Mouse (Mus musculus): ENCODE results near the gene Adamts20.

Gene Adamts20

DNA sequence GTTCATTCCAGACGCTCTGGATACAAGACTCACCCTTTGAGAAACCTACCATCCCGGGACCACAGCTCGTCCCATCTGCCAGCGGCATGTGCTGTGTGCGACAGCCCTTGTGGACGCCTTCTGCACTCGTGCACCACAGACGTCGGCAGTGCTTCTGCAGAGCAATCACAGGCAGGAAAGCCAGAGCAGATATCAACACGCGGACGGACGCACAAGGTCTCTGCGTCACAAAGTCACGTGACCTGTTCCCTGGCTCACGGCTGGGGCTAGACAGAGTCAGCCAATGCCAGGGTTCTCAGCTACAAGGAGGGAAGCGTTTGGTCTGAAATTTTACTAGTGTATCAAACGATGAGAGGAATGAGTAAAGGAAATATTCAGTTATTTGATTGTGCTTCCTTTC lies 116.2 kb downstream of the Adamts20 start:
- DNase-seq (ENCODE audit: extremely low read depth, low read depth, low spot score), result no peak

DNA sequence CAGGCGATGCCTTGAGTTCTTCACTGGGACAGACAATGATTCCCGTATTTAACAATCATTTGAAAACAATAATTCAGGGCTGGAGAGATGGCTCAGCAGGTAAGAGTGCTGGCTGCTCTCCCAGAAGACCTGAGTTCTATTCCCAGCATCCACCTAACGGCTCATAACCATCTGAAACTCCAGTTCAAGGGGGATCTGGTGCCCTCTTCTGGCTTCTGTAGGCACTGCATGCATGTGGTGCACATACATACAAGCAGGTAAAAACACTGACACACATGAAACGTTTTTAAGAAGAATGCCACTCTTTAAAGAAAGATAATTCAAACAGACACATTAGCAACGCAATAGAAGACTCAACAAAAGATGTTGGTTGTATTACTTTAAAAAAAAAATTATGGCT lies 120.9 kb downstream of the Adamts20 start:
- DNase-seq (ENCODE audit: extremely low read depth, low read depth, low spot score), result no peak

DNA sequence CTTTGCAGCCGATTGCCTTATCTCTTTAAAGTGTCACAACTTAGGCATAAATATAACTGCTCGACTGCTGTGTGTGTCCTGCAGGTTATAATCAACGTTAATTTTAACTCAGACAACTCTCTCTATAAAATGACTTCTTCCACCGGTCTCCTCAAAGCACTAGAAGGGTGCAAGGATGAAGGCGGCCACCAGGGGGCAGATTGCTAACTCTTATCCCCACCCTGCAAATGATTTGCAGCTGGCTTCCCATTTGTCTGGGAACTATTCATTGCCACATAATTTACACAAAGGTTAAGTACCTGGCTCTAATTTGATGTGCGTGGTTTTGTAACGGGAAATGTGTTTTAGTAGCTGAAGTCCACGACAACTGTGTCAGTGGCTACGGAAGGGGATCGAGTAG lies 122.9 kb downstream of the Adamts20 start:
- DNase-seq (ENCODE audit: extremely low read depth, low read depth, low spot score), result no peak

DNA sequence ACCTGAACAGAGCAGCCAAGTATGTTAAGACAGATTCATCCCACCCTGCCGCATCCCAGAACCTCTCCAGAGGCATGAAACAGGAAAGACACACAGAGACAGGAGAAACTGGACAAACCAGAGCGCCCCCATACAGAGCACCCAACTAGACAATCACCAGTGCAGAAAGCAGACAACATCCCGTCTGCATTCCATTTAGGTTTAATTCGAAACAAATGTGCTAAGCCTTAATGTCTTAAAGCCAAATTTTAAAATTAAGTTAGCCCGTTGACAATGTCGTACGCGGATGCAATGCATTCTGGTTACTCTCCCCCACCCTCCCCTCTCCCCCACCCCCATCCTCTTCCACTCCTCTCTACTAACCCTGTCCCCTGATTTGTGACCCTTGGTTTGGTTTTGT lies 126.2 kb downstream of the Adamts20 start:
- no peak for DNase-seq (ENCODE audit: extremely low read depth, low read depth, low spot score)

DNA sequence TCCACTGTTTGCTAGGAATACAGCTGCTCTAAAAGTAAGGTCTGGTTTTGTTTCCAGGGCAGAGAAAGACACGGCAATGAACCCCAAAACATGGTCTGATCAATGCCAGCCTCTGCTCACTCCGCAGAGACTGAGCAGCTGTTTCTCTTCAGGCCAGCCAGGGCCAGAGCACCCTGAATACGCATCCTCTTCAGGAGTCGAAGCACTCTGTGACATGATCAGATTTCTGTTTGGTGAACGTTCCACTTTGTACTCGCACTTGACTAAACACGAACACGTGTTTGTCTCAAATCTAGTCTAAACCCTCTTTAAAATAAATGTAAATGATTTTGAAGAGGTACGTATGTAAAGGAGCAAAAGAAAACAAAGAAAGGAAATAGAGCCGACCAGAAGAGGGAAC lies 130.6 kb downstream of the Adamts20 start:
- DNase-seq (ENCODE audit: extremely low read depth, low read depth, low spot score), result no peak

DNA sequence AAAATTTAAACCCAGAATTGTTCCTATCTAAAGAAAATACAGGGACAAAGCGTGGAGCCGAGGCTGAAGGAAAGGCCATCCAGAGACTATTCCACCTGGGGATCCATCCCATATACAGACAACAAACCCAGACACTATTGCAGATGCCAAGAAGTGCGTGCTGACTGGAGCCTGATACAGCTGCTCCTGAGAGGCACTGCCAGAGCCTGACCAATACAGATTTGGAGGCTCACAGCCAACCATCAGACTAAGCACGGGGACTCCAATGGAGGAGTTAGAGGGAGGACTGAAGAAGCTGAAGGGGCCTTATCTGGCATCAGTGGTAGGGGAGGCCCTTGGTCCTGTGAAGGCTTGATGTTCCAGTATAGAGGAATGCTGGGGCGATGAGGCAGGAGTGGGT lies 138.6 kb downstream of the Adamts20 start:
- no peak for DNase-seq (ENCODE audit: extremely low read depth, low read depth, low spot score)

DNA sequence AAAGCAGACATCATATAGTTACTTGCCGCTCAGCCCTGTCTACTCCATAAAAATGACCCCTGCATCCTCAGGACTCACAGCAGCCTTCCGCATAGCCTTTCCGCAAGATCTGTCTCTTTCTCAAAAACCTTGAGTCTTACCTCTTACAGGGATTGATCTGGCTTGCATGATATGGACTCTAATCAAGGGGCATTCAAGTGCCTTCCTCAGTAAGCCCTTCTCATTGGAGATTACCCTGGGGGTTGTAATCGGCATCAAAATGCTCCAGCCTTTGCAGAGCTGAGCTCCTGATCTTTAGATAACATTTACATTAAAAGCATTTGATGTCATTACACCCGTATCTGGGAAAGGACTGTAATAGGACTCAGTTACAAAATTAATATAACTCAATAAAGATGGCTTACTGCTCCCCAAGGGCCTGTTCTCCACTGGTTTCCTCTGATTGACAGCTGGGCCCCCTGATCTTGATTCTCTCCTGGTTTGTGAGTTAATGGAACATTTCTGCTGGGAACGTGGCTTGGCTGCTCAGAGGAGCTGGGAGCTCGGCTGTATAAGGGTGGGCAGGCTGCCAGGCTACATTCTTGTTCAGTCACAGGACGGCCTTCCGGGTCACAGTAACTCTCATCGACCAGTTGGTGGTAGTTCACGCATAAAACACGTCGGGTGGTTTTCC lies 139.6 kb downstream of the Adamts20 start:
- no peak for DNase-seq (ENCODE audit: extremely low read depth, low read depth, low spot score)

DNA sequence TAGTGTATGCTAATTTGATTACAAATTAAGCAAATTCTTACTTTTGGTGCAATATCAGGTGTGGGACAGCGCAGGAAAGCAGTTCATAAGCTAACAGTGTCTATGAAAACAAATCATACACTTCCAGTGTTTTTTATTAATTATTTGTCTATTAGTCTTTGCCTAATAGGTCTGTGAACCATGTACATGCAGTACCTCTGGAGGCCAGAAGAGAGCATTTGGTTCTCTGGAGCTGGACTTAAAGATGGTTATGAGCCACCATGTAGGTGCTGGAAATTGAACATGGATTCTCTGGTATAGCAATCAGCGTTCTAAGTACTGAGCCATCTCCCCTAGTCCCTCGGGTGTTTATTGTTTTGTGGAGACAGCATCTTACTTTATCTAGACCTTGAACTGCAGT lies 149.0 kb downstream of the Adamts20 start:
- DNase-seq (ENCODE audit: extremely low read depth, low read depth, low spot score), result no peak

DNA sequence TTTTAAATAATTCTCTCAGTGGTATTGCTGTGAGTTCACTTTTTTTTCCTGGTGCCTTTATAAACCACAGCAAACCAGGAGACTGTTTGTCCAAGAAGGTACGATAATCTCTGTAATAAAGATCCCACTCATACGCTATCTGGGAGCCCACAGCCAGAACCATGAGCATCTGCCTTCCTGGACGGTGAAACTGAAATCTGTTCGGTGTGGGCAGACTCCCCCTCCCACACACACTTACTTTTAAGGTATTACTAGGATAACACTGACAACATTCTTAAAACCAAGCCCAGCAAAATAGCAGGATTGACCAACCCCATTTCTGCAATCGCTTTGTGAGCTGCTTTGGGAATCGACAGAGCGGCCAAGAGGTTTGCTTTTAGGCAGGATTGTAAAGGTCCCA lies 155.5 kb downstream of the Adamts20 start:
- DNase-seq (ENCODE audit: extremely low read depth, low read depth, low spot score), result no peak

DNA sequence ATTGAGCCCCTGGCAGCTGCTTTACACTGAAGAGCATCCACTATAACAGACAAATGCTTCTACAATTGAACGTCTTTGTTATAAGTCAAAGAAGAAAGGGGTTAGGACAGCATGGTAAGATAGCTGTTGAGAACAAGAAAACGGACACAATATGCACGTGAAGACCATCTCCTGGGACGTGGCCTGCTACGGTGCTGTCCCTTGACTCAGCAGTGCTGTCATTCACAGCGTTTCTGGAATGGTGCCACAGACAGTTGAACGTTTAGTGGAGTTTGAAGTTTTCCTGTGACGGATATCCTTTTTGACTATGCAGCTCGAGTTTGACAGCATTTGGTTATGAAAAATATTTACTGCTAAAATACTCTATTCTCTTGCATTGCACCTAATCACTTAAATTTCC lies 157.3 kb downstream of the Adamts20 start:
- no peak for DNase-seq (ENCODE audit: extremely low read depth, low read depth, low spot score)

DNA sequence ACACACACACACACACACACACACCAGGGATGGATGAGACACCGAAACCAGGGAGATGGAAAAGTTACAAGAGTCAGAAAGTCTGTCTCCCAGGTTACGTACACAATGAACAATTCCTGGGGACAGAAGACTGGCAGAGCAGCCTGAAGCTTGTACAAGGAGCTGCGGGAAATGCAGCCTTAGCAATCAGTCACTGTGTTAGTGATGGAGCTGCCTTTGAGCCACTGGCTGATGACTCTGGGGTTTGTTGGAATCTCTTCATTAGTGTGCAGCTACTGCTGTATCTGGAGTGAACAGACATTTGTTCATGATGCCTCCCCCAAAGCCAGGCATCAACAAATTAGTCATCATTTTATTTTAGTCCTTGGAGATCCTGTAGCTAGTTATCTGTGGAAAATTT lies 162.1 kb downstream of the Adamts20 start:
- no peak for DNase-seq (ENCODE audit: extremely low read depth, low read depth, low spot score)

DNA sequence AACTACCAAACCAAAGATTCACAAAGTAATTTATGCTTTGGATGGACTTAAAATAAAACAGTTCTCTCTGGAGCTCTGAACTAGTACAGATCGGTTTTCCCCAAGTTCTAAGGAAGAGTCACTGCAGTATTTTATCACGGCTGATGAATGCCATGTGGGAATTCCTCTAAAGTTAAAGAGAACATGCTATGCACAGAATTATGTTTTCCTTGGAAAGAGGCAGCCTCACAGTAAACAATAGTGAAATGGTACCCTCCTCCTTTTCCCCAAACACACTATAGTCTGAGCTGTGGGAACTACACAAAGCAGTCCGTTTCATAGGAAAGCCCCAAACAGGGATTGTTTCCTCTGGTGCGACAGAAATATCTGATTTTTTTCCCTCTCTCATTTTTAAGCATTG lies 171.1 kb downstream of the Adamts20 start:
- no peak for DNase-seq (ENCODE audit: extremely low read depth, low read depth, low spot score)

DNA sequence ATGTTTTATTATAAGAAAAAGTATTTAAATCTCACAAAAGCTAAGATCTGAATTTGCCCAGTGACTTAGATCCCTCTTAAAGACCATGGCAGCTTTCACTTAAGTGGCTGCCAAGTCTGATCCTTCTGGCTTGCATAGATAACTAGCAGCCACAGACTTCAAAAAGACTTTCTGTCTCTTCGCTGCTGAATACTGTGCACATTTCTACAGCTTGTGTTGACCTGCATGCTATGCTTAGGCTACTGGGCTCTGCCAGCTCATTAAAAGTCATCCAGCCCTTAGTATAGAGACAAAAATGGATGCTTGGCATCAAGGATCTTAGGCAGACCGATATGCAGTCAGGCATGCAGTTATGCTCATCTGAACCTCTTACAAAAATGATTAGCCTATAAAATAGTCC lies 177.2 kb downstream of the Adamts20 start:
- no peak for DNase-seq (ENCODE audit: extremely low read depth, low read depth, low spot score)

DNA sequence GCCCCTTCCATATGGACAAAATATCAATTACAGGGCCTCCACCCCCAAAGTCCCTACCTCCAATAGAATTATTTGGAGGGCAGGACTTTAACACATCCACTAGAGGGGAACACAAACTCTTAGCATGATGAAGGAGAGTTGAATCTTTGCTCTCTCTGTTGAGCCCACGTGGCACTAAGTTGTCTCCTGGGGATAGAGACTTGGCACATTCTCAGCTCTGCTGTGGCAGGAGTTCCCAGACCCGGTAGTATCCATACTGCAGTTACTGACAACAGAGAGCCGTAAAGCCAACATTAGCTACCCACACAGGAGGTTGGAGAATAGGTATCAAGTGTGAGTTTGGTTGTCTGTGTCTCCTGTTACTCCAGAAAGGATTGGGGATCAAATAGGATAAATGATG lies 177.7 kb downstream of the Adamts20 start:
- no peak for DNase-seq (ENCODE audit: extremely low read depth, low read depth, low spot score)

DNA sequence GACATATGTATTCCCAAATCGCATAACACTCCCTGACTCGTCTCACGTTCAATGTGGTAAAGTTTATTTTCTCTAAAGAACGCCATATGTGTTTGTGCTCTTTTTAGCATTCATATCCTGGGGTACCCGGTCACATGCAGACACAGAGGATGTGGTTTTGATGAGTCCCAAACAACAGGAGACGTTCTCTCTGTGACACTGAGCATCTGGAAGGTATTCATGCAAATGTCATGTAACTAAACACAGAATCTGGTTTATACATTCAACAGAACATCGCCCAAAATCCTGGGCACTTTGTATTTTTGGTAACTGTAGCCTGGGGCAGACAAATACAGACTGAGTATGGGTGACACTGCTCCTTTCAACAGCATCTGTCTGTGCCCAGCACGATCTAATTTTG lies 188.8 kb downstream of the Adamts20 start:
- DNase-seq (ENCODE audit: extremely low read depth, low read depth, low spot score), result no peak

DNA sequence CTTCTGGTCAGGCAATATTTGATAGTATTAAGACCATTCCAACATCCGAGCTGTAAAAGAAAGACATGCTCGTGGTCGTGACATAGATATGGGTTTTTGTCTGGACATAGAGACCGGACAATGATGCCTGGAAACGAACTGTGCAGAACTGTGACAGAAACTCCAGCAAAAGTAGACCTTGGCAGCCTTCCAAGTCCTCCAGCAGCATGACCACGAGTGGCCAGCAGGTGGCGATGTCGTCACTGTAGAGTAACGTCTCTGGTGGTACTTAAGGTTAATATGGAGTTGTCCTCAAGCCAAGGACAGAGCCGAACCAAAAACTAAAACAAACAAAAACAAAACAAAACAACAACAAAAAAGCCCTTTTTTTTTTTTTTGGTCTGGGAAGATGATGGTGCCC lies 199.6 kb downstream of the Adamts20 start:
- DNase-seq (ENCODE audit: extremely low read depth, low read depth, low spot score), result no peak

DNA sequence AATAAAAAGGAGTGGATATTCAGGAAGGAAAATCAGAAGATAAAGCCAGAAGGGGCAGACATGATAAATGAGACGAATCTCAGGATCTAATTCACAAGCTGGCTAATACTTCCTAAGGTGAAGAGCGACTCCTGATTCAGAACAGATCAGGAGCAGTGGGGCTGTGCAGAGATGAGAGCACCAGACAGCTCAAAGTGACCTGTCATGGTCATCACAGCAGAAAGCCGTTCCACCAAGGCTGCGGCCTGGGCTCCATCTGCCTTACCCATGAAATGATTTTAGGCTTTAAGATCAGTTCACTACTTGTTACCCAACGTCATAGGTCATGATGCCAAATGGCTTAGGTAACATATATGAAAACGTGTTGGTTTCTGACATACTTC lies 200.7 kb downstream of the Adamts20 start:
- DNase-seq (ENCODE audit: extremely low read depth, low read depth, low spot score), result no peak

DNA sequence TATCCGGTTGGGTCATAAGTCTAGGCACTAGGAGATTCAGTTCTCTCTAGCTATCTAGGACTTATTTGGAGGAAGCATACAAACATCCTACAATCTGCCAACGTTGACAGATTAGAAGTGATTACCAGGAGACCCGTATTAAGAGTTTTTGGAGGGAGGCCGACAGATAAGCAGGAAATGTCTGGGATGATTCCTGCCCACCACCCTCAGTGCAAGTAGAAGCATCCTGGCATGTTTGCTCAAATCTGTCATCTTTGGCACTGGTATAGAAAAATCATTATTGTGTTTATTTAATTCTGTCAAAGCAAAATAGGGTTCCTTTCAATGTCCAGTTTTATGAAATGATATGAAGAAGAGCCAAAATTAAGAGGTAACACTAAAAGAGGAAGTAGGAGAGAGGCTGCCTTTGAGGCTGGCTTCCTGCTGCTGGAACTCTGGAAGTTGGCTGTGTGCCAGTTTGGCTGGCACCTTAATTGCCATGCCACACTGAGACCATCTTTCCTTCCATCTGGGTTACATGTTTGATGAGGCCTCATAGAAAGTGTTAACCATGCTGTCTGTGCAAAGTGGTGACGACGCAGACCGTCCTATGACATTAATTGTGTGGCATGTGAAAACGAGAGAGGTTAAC lies 201.2 kb downstream of the Adamts20 start:
- DNase-seq (ENCODE audit: extremely low read depth, low read depth, low spot score), result no peak

DNA sequence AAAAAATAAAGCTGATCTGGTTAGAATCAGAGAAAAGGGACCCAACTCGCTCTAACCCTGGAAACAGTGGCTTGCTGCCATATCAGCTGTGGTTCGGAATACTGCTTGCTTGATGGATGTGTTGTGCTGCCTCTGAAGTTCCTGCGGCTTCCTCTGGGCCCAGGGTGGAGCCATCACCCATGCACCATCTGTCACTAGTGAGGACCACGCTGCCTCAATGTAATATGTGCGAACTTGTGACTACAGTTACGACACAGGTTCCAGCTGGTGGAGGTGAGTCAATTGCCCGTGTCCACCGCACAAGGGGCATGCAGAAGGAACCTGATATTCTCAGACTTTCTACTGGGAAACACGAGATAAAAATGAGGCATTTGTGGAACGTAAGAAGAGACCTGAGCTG lies 202.0 kb downstream of the Adamts20 start:
- DNase-seq (ENCODE audit: extremely low read depth, low read depth, low spot score), result no peak

DNA sequence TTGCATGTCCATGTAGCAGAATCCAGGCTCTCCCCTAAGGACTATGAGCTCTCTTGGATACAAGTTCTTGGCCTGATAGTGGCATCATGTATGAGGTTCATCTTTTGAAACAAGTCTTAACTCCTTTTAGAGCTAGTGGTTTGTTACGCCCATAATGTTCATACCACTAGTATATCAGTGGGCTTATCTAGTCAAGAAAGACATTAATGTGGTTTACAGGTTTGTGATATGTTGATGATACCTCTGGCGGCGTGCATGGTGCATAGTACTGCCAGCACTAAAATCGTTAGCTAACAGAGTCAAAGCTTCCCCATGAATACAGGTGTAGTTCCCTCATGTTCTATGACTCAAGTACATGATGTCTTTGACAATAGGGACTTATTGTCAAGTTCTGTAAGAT lies 205.7 kb downstream of the Adamts20 start:
- no peak for DNase-seq (ENCODE audit: extremely low read depth, low read depth, low spot score)

DNA sequence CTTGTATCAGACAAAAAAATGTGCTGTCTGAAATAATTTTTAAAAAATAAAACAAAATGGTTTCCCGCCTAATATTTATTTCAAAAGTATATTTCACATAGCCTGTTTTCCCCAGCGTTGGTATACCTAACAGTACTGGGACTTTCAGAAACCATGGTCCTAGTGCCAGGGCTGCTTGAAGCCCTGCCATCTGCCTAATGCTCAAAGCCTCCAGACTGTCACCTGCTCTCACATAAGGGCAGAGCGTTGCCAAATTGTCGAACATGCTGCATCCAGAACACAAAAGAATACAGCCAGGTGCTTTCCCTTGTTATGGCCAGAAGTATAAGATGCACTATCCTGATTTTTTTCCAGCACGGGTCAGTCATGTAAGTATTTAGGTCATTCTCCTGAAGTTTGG lies 209.7 kb downstream of the Adamts20 start:
- DNase-seq (ENCODE audit: extremely low read depth, low read depth, low spot score), result no peak

DNA sequence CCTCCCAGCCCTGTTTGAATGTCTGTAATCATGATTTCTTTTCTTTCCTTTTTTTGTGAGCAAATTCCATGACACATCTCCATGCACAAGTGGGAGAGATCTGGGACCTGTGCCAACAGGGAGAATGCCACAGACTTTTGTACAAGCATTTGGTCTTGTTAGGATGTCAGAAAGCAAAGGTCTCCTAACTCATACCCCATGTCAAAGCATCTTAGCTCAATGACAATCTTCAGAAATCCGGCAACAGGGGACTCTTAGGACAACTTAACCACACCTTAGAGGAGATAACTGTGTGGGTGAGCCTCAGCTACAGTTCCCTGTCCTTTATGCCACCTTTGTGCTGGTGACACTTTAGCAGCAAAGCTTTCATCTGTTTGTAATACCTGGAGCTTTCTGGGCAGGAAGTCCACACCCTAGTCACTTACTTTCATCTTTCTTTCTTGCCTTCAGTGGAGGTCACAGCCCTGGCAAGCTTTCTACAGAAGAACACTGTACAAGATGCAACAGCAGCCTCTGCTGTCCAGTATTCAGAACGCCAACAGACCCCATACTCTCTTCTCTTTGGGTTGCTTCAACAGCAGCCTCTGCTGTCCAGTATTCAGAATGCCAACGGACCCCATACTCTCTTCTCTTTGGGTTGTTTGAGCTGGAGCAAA lies 210.2 kb downstream of the Adamts20 start:
- no peak for DNase-seq (ENCODE audit: extremely low read depth, low read depth, low spot score)

All from fat pad, adult 2 months (tissue).